Mouse (Mus musculus): ENCODE measurements around the gene Olfr1161.
"Not testable (repeated sequence)": the region's sequence is repeated elsewhere in the genome, so short reads cannot be mapped to it uniquely, and the experiment has no call there.

Gene Olfr1161

GRCm38 (mm10) chr2:88022474-88022873 is at the start of gene Olfr1161:
Olfr1161 (plus strand) TSS chr2:88022774.
- DNase-seq (ENCODE audit: low read depth, low spot score), result not testable (repeated sequence)

- no peak for DNase-seq (ENCODE audit: low read depth, low spot score)
These were observed 48.0 kb upstream of the Olfr1161 start, which contains the start of gene Olfr74 for GRCm38 (mm10) chr2:87974563-87974962. Olfr74 (minus strand) TSS chr2:87974663.

GRCm38 (mm10) chr2:87989813-87990212 is 32.8 kb upstream of the Olfr1161 start, which contains the start of gene Olfr1158:
Olfr1158 (plus strand) TSS chr2:87990113.
- DNase-seq (ENCODE audit: low read depth, low spot score), result no peak

DNA sequence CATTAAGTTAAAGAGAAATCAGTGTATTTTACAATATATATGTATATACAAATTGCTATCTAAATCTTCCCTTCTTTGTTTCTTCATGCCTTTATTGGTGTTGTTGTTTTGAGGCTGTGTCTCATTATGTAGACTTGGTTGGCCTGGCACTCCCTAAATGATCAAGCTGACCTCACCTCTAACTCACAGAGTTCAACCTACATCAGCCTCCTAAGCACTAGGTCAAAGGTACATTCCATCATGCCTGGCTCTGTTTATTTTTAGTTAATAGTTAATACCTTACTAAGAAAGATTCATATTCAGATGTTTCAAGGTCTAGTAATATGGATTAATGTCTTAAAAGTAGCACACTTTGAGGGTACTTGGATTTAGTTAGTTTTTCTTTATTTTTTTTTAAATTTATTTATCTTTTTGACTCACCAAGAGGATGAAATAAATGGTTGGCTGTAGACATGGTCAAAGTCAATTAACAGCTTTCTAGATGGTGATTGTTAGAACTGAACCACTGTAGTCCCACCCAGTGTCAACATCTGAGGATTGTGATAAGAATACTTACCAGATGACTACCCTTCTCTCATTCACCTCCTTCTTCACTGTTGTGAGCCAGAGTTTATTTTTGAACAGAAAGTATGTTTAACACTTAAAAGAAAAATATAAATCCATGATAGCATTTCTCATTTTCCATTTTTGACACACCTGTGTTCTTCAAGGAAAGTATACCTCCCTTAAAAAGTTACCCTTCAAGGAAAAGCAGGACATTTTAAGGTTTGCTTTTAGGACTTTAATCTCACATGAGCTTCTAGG is 14.9 kb upstream of the Olfr1161 start, which contains the start of gene Olfr1160:
Olfr1160 (minus strand) TSS at position 754 of the 804 bp plus-strand sequence.
- DNase-seq (ENCODE audit: low read depth, low spot score), result no peak

GRCm38 (mm10) chr2:88037599-88037998 is 15.0 kb downstream of the Olfr1161 start, which contains the start of gene Olfr73:
Olfr73 (minus strand) TSS chr2:88037699.
- no peak for DNase-seq (ENCODE audit: low read depth, low spot score)

DNA sequence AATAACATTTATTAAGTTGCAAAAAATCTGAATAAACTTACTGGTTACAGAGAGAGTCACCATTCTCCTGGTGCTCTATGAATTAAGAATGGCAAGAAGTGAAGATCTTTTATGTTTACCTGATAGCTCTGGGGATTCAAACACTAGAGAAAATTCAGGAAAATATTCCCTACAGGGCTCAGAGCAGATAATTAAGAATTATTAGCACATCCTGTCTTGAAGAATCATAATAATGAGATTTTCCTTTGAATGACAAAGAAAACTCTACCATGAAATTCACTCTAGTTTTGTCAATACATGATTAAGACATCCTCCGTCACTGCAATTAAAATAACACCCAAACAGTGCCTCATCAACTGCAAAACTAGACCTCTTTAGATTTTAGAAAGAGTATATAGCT is 28.5 kb downstream of the Olfr1161 start, which contains the start of gene Olfr1162:
Olfr1162 (minus strand) TSS at position 101 of the 400 bp plus-strand sequence.
- no peak for DNase-seq (ENCODE audit: low read depth, low spot score)

DNA sequence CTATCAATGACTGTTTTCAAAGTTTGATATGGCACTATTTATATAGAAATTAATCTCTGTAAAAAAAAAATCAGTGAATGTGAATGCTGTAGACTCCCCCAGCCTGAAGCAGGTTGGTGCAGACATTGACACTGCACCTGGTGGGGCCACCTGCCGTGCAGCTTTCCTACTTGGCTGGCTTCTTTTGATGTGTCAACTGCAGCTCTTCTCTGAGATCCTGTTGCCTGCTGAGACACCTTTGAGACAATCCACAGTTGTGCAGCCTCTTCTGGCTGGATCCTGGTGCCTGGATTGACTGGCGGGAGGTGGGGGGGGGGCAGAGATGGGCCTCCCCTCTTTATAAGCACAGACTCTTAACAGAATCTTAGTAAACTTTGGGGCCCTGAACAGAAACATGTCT is 41.0 kb downstream of the Olfr1161 start:
- DNase-seq (ENCODE audit: low read depth, low spot score), result no peak

DNA sequence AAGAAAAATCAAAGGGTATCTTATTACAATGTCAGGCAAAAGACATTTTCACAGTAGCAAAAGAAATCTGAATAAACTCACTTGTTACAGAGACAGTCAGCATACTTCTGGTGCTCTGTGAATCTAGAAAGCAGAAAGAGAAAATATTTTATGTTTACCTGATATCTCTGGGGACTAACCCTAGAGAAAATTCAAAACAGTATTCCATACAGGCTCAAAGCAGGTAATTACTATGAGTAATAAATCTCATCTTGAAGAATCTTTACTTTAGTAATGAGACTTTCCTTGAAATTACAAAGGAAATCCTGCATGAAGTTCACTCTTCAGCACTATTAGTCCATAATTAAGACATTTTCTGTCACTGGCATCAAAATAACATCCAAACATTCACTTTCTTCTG is 49.2 kb downstream of the Olfr1161 start, which contains the start of gene Olfr1163:
Olfr1163 (minus strand) TSS at position 101 of the 400 bp plus-strand sequence.
- DNase-seq (ENCODE audit: low read depth, low spot score), result no peak

Data from 3T3-L1 (cell line).